In genomic region chr9:58312944-58313359, GRCm38 (mm10) we compare ENCODE assay signal across 8 mouse cellular contexts. TPM values are rescaled to one million over a fixed set of nuclear protein-coding genes. Genes with fewer than 3 reads are reported as not detected.
DNase-seq lines count a peak whose midpoint lies in the region; ATAC-seq and TF ChIP-seq lines count a peak whose summit lies in the region.

Loxl1 (minus strand) TSS chr9:58313186.

- no peak for TF ChIP-seq POLR2A in kidney, adult 2 months (IDR thresholded peaks at IDR 0.05; ENCODE audit: low read depth, low read length)

- H3K9me3 ChIP-seq in megakaryocyte, embryonic 14.5 days, result peaks cover 4% of the 10 kb centered on the region; the same call in 1 of the 2 replicates
- H3K9me3 ChIP-seq in embryonic facial prominence, embryonic 10.5 days, result no peaks in the 10 kb centered on the region
- H3K9me3 ChIP-seq in lung, embryonic 14.5 days (ENCODE audit: low read depth, low read length), result no peaks in the 10 kb centered on the region

- H3K27ac ChIP-seq in embryonic facial prominence, embryonic 10.5 days (replicated peaks), result peak within 1 kb of the TSS; percentile 87
- no peak within 1 kb of the TSS for H3K27ac ChIP-seq in kidney, adult 2 months (ENCODE audit: insufficient read depth, low read depth, low read length)
- peak within 1 kb of the TSS; percentile 80 for H3K27ac ChIP-seq in lung, embryonic 14.5 days (ENCODE audit: low read depth)

- H3K4me1 ChIP-seq in megakaryocyte, embryonic 14.5 days, result peaks cover 11% of the 10 kb centered on the region; the same call in 1 of the 2 replicates
- H3K4me1 ChIP-seq in embryonic facial prominence, embryonic 10.5 days, result peaks cover 80% of the 10 kb centered on the region
- no peaks in the 10 kb centered on the region for H3K4me1 ChIP-seq in kidney, adult 2 months (ENCODE audit: control insufficient read depth, insufficient read depth, low read length)
- peaks cover 31% of the 10 kb centered on the region for H3K4me1 ChIP-seq in lung, embryonic 14.5 days (ENCODE audit: insufficient read depth)

- no peak for TF ChIP-seq CTCF in kidney, adult 2 months (conservative IDR thresholded peaks at IDR 0.05; ENCODE audit: insufficient read depth, insufficient read length, low read depth, low read length)
- TF ChIP-seq CTCF in lung, embryonic 14.5 days (IDR thresholded peaks at IDR 0.05; ENCODE audit: low read depth), result no peak

- H3K4me2 ChIP-seq in lung, embryonic 14.5 days, result peak within 1 kb of the TSS; percentile 85

- ATAC-seq in megakaryocyte, adult 5-6 weeks (ENCODE audit: poor library complexity, severe bottlenecking), result no peak
- peak; percentile 64 for ATAC-seq in lung, embryonic 14.5 days (ENCODE audit: insufficient read depth)

- DNase-seq in embryonic facial prominence, embryonic 10.5 days (ENCODE audit: low spot score), result peak; percentile 86
- DNase-seq in heart, adult 9 months (ENCODE audit: low spot score in 2 of 2), result peak; percentile 74 to 77
- peak; percentile 74 for DNase-seq in kidney, adult 2 months
- peak; percentile 84 for DNase-seq in lung, embryonic 14.5 days
- peak; percentile 75 for DNase-seq in skeletal muscle tissue, adult 2 months (ENCODE audit: low read depth, low spot score)
- no peak for DNase-seq in cerebellum, adult 9-10 months

- peaks cover 89% of the 10 kb centered on the region for H3K27me3 ChIP-seq in megakaryocyte, embryonic 14.5 days (replicated peaks)
- peaks cover 55% of the 10 kb centered on the region for H3K27me3 ChIP-seq in embryonic facial prominence, embryonic 10.5 days (replicated peaks; ENCODE audit: low read depth, poor library complexity, severe bottlenecking)
- no peaks in the 10 kb centered on the region for H3K27me3 ChIP-seq in kidney, adult 2 months (replicated peaks; ENCODE audit: control insufficient read depth, insufficient read depth, low read length)
- peaks cover 11% of the 10 kb centered on the region; the same call in 1 of the 2 replicates for H3K27me3 ChIP-seq in lung, embryonic 14.5 days (ENCODE audit: insufficient read depth, low read length)

- WGBS in embryonic facial prominence, embryonic 10.5 days, result under 1% methylated on average over 21 of the region's 21 CpGs
- WGBS in kidney, adult 2 months, result 3% methylated on average over 21 of the region's 21 CpGs
- 2% methylated on average over 21 of the region's 21 CpGs for WGBS in lung, embryonic 14.5 days

- H3K9ac ChIP-seq in lung, embryonic 14.5 days, result peak within 1 kb of the TSS; percentile 64

- H3K36me3 ChIP-seq in megakaryocyte, embryonic 14.5 days (replicated peaks; ENCODE audit: low read length), result no peaks in the 10 kb centered on the region
- no peaks in the 10 kb centered on the region for H3K36me3 ChIP-seq in embryonic facial prominence, embryonic 10.5 days (replicated peaks)
- H3K36me3 ChIP-seq in kidney, adult 2 months (ENCODE audit: control insufficient read depth, insufficient read depth, low read length), result no peaks in the 10 kb centered on the region
- no peaks in the 10 kb centered on the region for H3K36me3 ChIP-seq in lung, embryonic 14.5 days (ENCODE audit: insufficient read depth)

- H3K4me3 ChIP-seq in megakaryocyte, embryonic 14.5 days (replicated peaks), result peak within 1 kb of the TSS; percentile 72
- peak within 1 kb of the TSS; percentile 62 for H3K4me3 ChIP-seq in embryonic facial prominence, embryonic 10.5 days
- H3K4me3 ChIP-seq in kidney, adult 2 months (ENCODE audit: insufficient read depth, low read depth, low read length), result peak within 1 kb of the TSS; percentile 45
- H3K4me3 ChIP-seq in lung, embryonic 14.5 days (ENCODE audit: low read depth, low read length), result peak within 1 kb of the TSS; percentile 52

RNA-seq across cellular contexts. Expression of gene Loxl1, which starts in this region (rescaled TPM):
- polyA plus RNA-seq in megakaryocyte, embryonic 14.5 days (2012; ENCODE audit: insufficient read depth, low replicate concordance), result not detected in 2 replicates
- total RNA-seq in megakaryocyte, adult 5-6 weeks (2015), result 0.05 and 0.11 TPM in 2 replicates
- total RNA-seq in megakaryocyte, adult 5-6 weeks (2017), result not detected in 2 replicates
- 7.0 and 11.9 TPM in 2 replicates for polyA plus RNA-seq in embryonic facial prominence, embryonic 10.5 days (2016; fragmentation: Nextera tagmentation; extraction: Ambion mirVana)
- 32.3 and 41.8 TPM in 2 replicates for polyA plus RNA-seq in kidney, adult 2 months (2012; rRNA removed)
- polyA plus RNA-seq in lung, embryonic 14.5 days (2014; fragmentation: Nextera tagmentation; extraction: Ambion mirVana), result 34.4 and 37.1 TPM in 2 replicates
